Mouse (Mus musculus) bone marrow, adult 2 months (tissue): ENCODE data around the gene Doc2g.

Source experiments
- CTCF ChIP-seq: fragments of 200-500 bp; IDR thresholded peaks from 2 replicates; pipeline ENCODE4 v1.5.1; 2011; ENCODE audit warnings: low read length, control low read depth; ENCODE audit not compliant: control insufficient read depth, insufficient read depth
- POLR2A ChIP-seq: fragments of 200-500 bp; IDR thresholded peaks from 2 replicates; pipeline ENCODE4 v1.6.1; 2011; ENCODE audit warnings: low read depth, mild to moderate bottlenecking, control low read depth, low read length, borderline replicate concordance; ENCODE audit not compliant: control insufficient read depth

- TF ChIP-seq CTCF (no peak), POLR2A (no peak)
Observed at GRCm38 (mm10) chr19:4052516-4053030, 49.5 kb downstream of the Doc2g start.
